Mouse (Mus musculus) stomach, embryonic 14.5 days (tissue): ENCODE data around the gene Syt14. TPM values are rescaled to one million over a fixed set of nuclear protein-coding genes. Genes with fewer than 3 reads are reported as not detected.

Experiments used
- ATAC-seq: fragments of 200-750 bp; cut with Nextera tagmentation; 2 replicates; pipeline ENCODE4 v1.8.0; 2017; ENCODE audit warnings: low read depth, moderate TSS enrichment; ENCODE audit not compliant: insufficient number of reproducible peaks, insufficient read depth, low FRiP score
- H3K27ac ChIP-seq: fragments of 300-500 bp; sonication (generic); 2 replicates; pipeline ENCODE4 v1.5.1; 2014; ENCODE audit warnings: mild to moderate bottlenecking, low read length, moderate library complexity, mixed read lengths
- H3K27me3 ChIP-seq: fragments of 300-500 bp; sonication (generic); 2 replicates; pipeline ENCODE4 v1.6.1; 2014; ENCODE audit warnings: low read length, control low read depth, mixed read lengths; ENCODE audit not compliant: control insufficient read depth, insufficient read depth
- H3K36me3 ChIP-seq: fragments of 300-500 bp; sonication (generic); 2 replicates; pipeline ENCODE4 v1.6.1; 2014; ENCODE audit warnings: mild to moderate bottlenecking, control low read depth, low read length, moderate library complexity, mixed read lengths; ENCODE audit not compliant: control insufficient read depth, insufficient read depth
- H3K4me1 ChIP-seq: fragments of 300-500 bp; sonication (generic); 2 replicates; pipeline ENCODE4 v1.6.1; 2014; ENCODE audit warnings: low read length, control low read depth, mixed read lengths; ENCODE audit not compliant: control insufficient read depth, insufficient read depth
- H3K4me2 ChIP-seq: fragments of 300-500 bp; sonication (generic); replicated peaks from 2 replicates; pipeline ENCODE4 v1.6.1; 2014; ENCODE audit warnings: low read depth, low read length, control low read depth
- H3K4me3 ChIP-seq: fragments of 300-500 bp; sonication (generic); 2 replicates; pipeline ENCODE4 v1.5.1; 2014; ENCODE audit warnings: low read depth, low read length, control low read depth
- H3K9ac ChIP-seq: fragments of 300-500 bp; sonication (generic); replicated peaks from 2 replicates; pipeline ENCODE4 v1.6.1; 2014; ENCODE audit warnings: low read depth, mild to moderate bottlenecking, control low read depth, low read length, moderate library complexity, mixed read lengths
- H3K9me3 ChIP-seq: fragments of 300-500 bp; sonication (generic); 2 replicates; pipeline ENCODE4 v1.6.1; 2016; ENCODE audit warnings: low read depth, low read length, control low read depth; ENCODE audit not compliant: control insufficient read depth
- WGBS: fragments of 180-500 bp; shearing (Covaris S2); extraction: QIAGEN DNeasy Blood & Tissue Kit; methylation state at CpG from one replicate; pipeline ENCODE4 v1.1.7; 2014; 5-methylcytosine and 5-hydroxymethylcytosine counted together
- polyA plus RNA-seq: library from polyadenylated mRNA; unstranded; fragments of >200 nt; fragmentation: Nextera tagmentation; extraction: Ambion mirVana; gene quantifications from 2 replicates; pipeline ENCODE4 v1.2.1, GENCODE M21; 2014

Gene Syt14
- polyA plus RNA-seq, 1 experiment from 2014 or later: 5.2 TPM

- 83% methylated on average over 2 of the region's 2 CpGs for WGBS
- ATAC-seq: no peak
- Histone ChIP-seq H3K4me2 (no peak overlapping the region), H3K4me1 (no peaks in the 10 kb centered on the region), H3K36me3 (no peaks in the 10 kb centered on the region), H3K9me3 (no peaks in the 10 kb centered on the region), H3K27me3 (no peaks in the 10 kb centered on the region), H3K9ac (no peak overlapping the region), H3K4me3 (no peak overlapping the region), H3K27ac (no peak overlapping the region)
Measured at GRCm38 (mm10) chr1:193003953-193004352, 31.6 kb downstream of the Syt14 start.

DNA sequence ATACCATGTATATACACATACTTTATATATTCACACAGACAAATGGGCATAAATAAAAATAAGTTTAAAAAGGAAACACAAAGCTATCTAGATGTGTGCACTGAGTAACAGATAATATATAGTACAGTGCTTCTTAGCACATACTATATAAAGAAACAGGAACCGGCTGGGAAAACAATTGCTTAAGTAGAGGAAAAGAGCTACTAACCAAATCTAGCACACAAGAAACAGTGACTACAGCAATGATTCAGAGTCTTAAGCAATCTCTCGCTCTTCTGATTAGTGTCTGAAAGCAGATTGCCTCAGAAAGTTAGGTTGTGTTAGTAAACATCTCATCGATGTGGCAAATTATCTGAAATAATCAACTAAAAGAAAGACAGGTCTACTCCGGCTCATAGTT, 33.3 kb downstream of the Syt14 start:
- Histone ChIP-seq H3K9me3 (no peaks in the 10 kb centered on the region), H3K27ac (no peak overlapping the region), H3K36me3 (no peaks in the 10 kb centered on the region), H3K4me3 (no peak overlapping the region), H3K9ac (no peak overlapping the region), H3K4me2 (no peak overlapping the region), H3K4me1 (no peaks in the 10 kb centered on the region), H3K27me3 (no peaks in the 10 kb centered on the region)
- 86% methylated on average over 4 of the region's 4 CpGs for WGBS
- ATAC-seq: no peak

- no peaks in the 10 kb centered on the region for H3K4me1 ChIP-seq
- H3K4me2 ChIP-seq: no peak overlapping the region
- no peaks in the 10 kb centered on the region for H3K9me3 ChIP-seq
- no peaks in the 10 kb centered on the region for H3K27me3 ChIP-seq
- WGBS: 87% methylated on average over 2 of the region's 2 CpGs
- ATAC-seq: peak; percentile 88; the same call in 1 of the 2 replicates
- H3K4me3 ChIP-seq: no peak overlapping the region
- no peak overlapping the region for H3K9ac ChIP-seq
- H3K36me3 ChIP-seq: no peaks in the 10 kb centered on the region
- H3K27ac ChIP-seq: no peak overlapping the region
Measured at GRCm38 (mm10) chr1:193001587-193001986, 34.0 kb downstream of the Syt14 start.

- no peak overlapping the region for H3K9ac ChIP-seq
- no peak for ATAC-seq
- H3K27ac ChIP-seq: no peak overlapping the region
Measured at GRCm38 (mm10) chr1:193000908-193001307, 34.7 kb downstream of the Syt14 start.

DNA sequence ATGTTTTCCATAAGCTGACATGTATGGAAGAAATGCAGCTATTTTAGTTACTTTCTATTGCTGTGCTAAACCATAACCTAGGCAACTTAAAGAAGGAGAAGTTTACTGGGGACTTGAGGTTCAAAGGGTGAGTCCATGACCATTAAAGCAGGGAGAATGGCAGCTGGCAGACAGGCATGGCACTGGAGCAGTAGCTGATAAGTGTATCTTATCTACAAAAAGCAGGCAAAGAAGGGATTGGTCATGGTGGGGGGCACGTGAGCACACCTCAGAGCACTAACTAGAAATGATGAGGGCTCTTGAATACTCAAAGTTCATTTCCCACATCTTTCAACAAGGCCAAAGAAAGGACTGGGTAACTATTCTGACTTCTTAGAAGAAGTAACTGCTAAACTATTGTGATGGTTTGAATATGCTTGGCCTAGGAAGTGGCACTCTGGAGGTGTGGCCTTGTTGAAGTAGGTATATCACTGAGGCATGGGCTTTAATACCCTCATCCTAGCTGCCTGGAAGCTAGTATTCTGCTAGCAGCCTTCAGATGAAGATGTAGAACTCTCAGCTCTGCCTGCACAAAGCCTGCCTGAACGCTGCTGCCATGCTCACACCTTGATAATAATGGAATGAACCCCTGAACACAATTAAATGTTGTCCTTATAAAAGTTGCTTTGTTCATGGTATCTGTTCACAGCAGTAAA, 41.2 kb downstream of the Syt14 start:
- WGBS: 72% methylated on average over 2 of the region's 2 CpGs
- Histone ChIP-seq H3K4me2 (no peak overlapping the region), H3K27ac (no peak overlapping the region), H3K9ac (no peak overlapping the region), H3K36me3 (no peaks in the 10 kb centered on the region), H3K9me3 (no peaks in the 10 kb centered on the region), H3K27me3 (no peaks in the 10 kb centered on the region), H3K4me3 (no peak overlapping the region), H3K4me1 (no peaks in the 10 kb centered on the region)
- ATAC-seq: peak; percentile 46; the same call in 1 of the 2 replicates

More at GRCm38 (mm10) chr1:193000908-193001307, 34.7 kb downstream of the Syt14 start:
- no peak overlapping the region for H3K4me3 ChIP-seq
- no peaks in the 10 kb centered on the region for H3K36me3 ChIP-seq
- H3K4me2 ChIP-seq: no peak overlapping the region
- no peaks in the 10 kb centered on the region for H3K9me3 ChIP-seq
- no peaks in the 10 kb centered on the region for H3K4me1 ChIP-seq
- no peaks in the 10 kb centered on the region for H3K27me3 ChIP-seq

DNA sequence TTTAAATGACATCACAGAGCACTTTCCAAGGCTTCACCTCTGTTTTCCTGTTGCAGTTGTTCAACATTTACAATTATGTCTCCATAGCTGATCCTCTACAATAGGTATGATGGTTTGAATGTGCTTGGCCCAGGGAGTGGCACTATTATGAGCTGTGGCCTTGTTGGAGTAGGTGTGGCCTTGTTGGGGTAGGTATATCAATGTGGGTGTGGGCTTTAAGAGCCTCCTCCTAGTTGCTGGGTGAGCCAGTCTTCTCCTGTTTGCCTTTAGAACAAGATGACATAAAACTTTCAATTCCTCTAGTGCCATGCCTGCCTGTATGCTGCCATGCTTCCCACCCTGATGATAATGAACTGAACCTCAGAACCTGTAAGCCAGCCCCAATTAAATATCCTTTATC, 42.1 kb downstream of the Syt14 start:
- Histone ChIP-seq H3K9me3 (no peaks in the 10 kb centered on the region), H3K27ac (no peak overlapping the region), H3K4me3 (no peak overlapping the region), H3K36me3 (no peaks in the 10 kb centered on the region), H3K4me1 (no peaks in the 10 kb centered on the region), H3K27me3 (no peaks in the 10 kb centered on the region), H3K4me2 (no peak overlapping the region), H3K9ac (no peak overlapping the region)
- ATAC-seq: 0 out of 2 replicates have a peak, but pooled peaks have one; percentile 49

GRCm38 (mm10) chr1:192987203-192987602, 48.4 kb downstream of the Syt14 start:
- Histone ChIP-seq H3K9ac (no peak overlapping the region), H3K27ac (no peak overlapping the region), H3K36me3 (no peaks in the 10 kb centered on the region), H3K4me3 (no peak overlapping the region), H3K27me3 (no peaks in the 10 kb centered on the region), H3K4me2 (no peak overlapping the region), H3K4me1 (no peaks in the 10 kb centered on the region), H3K9me3 (no peaks in the 10 kb centered on the region)
- no peak for ATAC-seq
- WGBS: 86% methylated on average over 3 of the region's 3 CpGs

DNA sequence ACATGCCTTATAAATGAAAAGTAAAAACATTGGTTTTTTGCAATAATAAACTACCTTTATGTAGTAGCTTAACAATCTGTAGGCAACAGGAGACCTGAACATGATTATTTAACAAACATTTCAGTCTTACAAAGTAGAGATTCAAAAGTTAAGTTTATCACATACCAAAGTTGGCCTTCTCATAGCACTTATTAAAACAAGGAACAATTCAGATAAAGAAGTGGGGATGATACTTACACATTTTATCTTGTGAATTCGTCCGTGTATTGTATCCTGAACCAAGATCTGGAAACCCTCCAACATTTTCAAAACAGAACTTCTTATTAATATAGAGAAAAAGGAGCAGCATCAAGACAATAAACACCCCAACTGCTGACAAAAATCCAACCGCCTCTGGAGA, 49.1 kb downstream of the Syt14 start:
- H3K27ac ChIP-seq: no peak overlapping the region
- H3K4me2 ChIP-seq: no peak overlapping the region
- H3K36me3 ChIP-seq: no peaks in the 10 kb centered on the region
- no peak overlapping the region for H3K9ac ChIP-seq
- H3K9me3 ChIP-seq: no peaks in the 10 kb centered on the region
- no peak for ATAC-seq
- 72% methylated on average over 3 of the region's 3 CpGs for WGBS
- H3K4me3 ChIP-seq: no peak overlapping the region
- H3K4me1 ChIP-seq: no peaks in the 10 kb centered on the region
- H3K27me3 ChIP-seq: no peaks in the 10 kb centered on the region

GRCm38 (mm10) chr1:192984333-192984732, 51.2 kb downstream of the Syt14 start:
- Histone ChIP-seq H3K27me3 (no peaks in the 10 kb centered on the region), H3K4me1 (no peaks in the 10 kb centered on the region), H3K27ac (no peak overlapping the region), H3K4me2 (no peak overlapping the region), H3K4me3 (no peak overlapping the region), H3K36me3 (no peaks in the 10 kb centered on the region), H3K9ac (no peak overlapping the region), H3K9me3 (no peaks in the 10 kb centered on the region)
- ATAC-seq: no peak
- 78% methylated on average over 4 of the region's 4 CpGs for WGBS
